In genomic region chr2:11398949-11399348, GRCm38 (mm10) we compare ENCODE assay signal across 10 mouse cellular contexts.
"Had no signal": no experiment of that assay in that cellular context is flagged by ENCODE, and none has a peak within 500 bp of the region (broad histone marks: within the 10 kb centered on the region; RNA-seq: fewer than 3 reads in every experiment).

No protein-coding gene starts in this region.

- H3K4me1 ChIP-seq: limb, embryonic 10.5 days; liver, embryonic 12.5 days; midbrain, embryonic 12.5 days; neural tube, embryonic 13.5 days had no signal

- H3K4me2 ChIP-seq: liver, embryonic 12.5 days; midbrain, embryonic 12.5 days; neural tube, embryonic 13.5 days had no signal

- H3K36me3 ChIP-seq: limb, embryonic 10.5 days; liver, embryonic 12.5 days; midbrain, embryonic 12.5 days; neural tube, embryonic 13.5 days had no signal

- H3K27me3 ChIP-seq: liver, embryonic 12.5 days; midbrain, embryonic 12.5 days; neural tube, embryonic 13.5 days had no signal

- H3K9me3 ChIP-seq: limb, embryonic 10.5 days; liver, embryonic 12.5 days; midbrain, embryonic 12.5 days; neural tube, embryonic 13.5 days had no signal

- H3K9ac ChIP-seq: liver, embryonic 12.5 days; midbrain, embryonic 12.5 days; neural tube, embryonic 13.5 days had no signal

- H3K4me3 ChIP-seq: left cerebral cortex, adult 2 months; limb, embryonic 10.5 days; liver, embryonic 12.5 days; midbrain, embryonic 12.5 days; neural tube, embryonic 13.5 days had no signal

- DNase-seq: kidney, adult 18-20 months; kidney, postnatal 10 days; kidney, postnatal 4 days; thymus, postnatal 36 days had no signal

- ATAC-seq: liver, embryonic 12.5 days; midbrain, embryonic 16.5 days had no signal

- H3K27ac ChIP-seq: left cerebral cortex, adult 2 months; limb, embryonic 10.5 days; liver, embryonic 12.5 days; midbrain, embryonic 12.5 days; neural tube, embryonic 13.5 days had no signal
